Mouse (Mus musculus): Measurements from ENCODE around the gene Knop1. TPM values are rescaled to one million over a fixed set of nuclear protein-coding genes. Genes with fewer than 3 reads are reported as not detected.

Knop1 gene
- total and polyA plus RNA-seq, 3 experiments, result 28.1 to 60.9 (median 35.0) TPM

- H3K4me1 ChIP-seq (ENCODE audit: control insufficient read depth in 1 of 2, insufficient read depth in 2 of 2), result peaks cover 3 to 45% of the 10 kb centered on the region in 2 experiments; a peak in 3 of 4 replicates
- peak; percentile 67 for DNase-seq (ENCODE audit: extremely low read depth)
- H3K9me3 ChIP-seq (replicated peaks; ENCODE audit: low read length), result no peaks in the 10 kb centered on the region
- dilution Hi-C loops (cut with MboI; ENCODE audit: extremely low pct_ligation_motif_present, extremely low pct_unique_long_range_greater_than_20kb, low sequenced_read_pairs), result no loop called here
- H3K9ac ChIP-seq (ENCODE audit: insufficient read depth, low read depth), result no peak overlapping the region; the same call in 1 of the 2 replicates
- H3K27ac ChIP-seq (ENCODE audit: insufficient read depth, low read depth), result peak overlapping the region; percentile 79
- no peaks in the 10 kb centered on the region for H3K27me3 ChIP-seq (replicated peaks)
- H3K79me2 ChIP-seq (replicated peaks; ENCODE audit: control insufficient read depth, extremely low read depth, insufficient read depth, poor library complexity, severe bottlenecking), result no peaks in the 10 kb centered on the region
- peak overlapping the region; percentile 84 for H3K4me2 ChIP-seq (ENCODE audit: insufficient read depth, low read depth, poor library complexity, severe bottlenecking)
- in situ Hi-C loops (cut with MboI; ENCODE audit: low pct_ligation_motif_present, low pct_unique_long_range_greater_than_20kb, low sequenced_read_pairs), result no loop called here
- TF ChIP-seq EP300 (IDR thresholded peaks at IDR 0.05; ENCODE audit: low read length), result peak; percentile 35
- peak; percentile 38; the same call in 1 of the 2 replicates for TF ChIP-seq POLR2A (IDR thresholded peaks at IDR 0.05; ENCODE audit: low read depth, low read length)
- TF ChIP-seq TBP (conservative IDR thresholded peaks at IDR 0.05; ENCODE audit: low read depth, low read length), result no peak
- TF ChIP-seq ETS1 (conservative IDR thresholded peaks at IDR 0.05; ENCODE audit: low read depth, low read length), result peak; percentile 48; the same call in 1 of the 2 replicates
- peak; percentile 16; the same call in 1 of the 2 replicates for TF ChIP-seq BHLHE40 (IDR thresholded peaks at IDR 0.05; ENCODE audit: low read depth, low read length)
- TF ChIP-seq GABPA (IDR thresholded peaks at IDR 0.05; ENCODE audit: insufficient replicate concordance, low read depth, low read length), result no peak
- TF ChIP-seq MYC (IDR thresholded peaks at IDR 0.05; ENCODE audit: low read depth, low read length), result peak; percentile 65; the same call in 1 of the 2 replicates
- peak; percentile 14; the same call in 1 of the 2 replicates for TF ChIP-seq ZNF384 (IDR thresholded peaks at IDR 0.05; ENCODE audit: low read depth, low read length)
- TF ChIP-seq MEF2A (IDR thresholded peaks at IDR 0.05; ENCODE audit: borderline replicate concordance, low read depth, low read length), result peak; percentile 52; the same call in 1 of the 2 replicates
- peak; percentile 30; the same call in 1 of the 2 replicates for TF ChIP-seq IRF4 (IDR thresholded peaks at IDR 0.05; ENCODE audit: low read depth, low read length)
- 0 out of 2 replicates have a peak, but pooled peaks have one; percentile 10 for TF ChIP-seq TCF12 (IDR thresholded peaks at IDR 0.05; ENCODE audit: low read depth, low read length)
- TF ChIP-seq PAX5 (IDR thresholded peaks at IDR 0.05; ENCODE audit: low read length), result no peak
- no peak for TF ChIP-seq E2F4 (IDR thresholded peaks at IDR 0.05; ENCODE audit: insufficient replicate concordance, low read depth, low read length)
- TF ChIP-seq MXI1 (IDR thresholded peaks at IDR 0.05; ENCODE audit: low read depth, low read length), result no peak; the same call in 1 of the 2 replicates
- TF ChIP-seq ELF1 (IDR thresholded peaks at IDR 0.05; ENCODE audit: low read depth, low read length), result peak; percentile 63
- peaks cover 25 to 62% of the 10 kb centered on the region in 2 experiments for H3K36me3 ChIP-seq (replicated peaks in 1 of 2; ENCODE audit: control insufficient read depth in 1 of 2, insufficient read depth in 1 of 2, low read length in 1 of 2)
- peak overlapping the region in 1 of 3 experiments; percentile 34 for H3K4me3 ChIP-seq (replicated peaks in 1 of 3; ENCODE audit: low read depth in 2 of 3, low read length in 2 of 3, poor library complexity in 1 of 3)
Measured at GRCm38 (mm10) chr7:118798105-118798570, 57.9 kb downstream of the Knop1 start.

- Histone ChIP-seq H3K36me3 (replicated peaks in 1 of 2; ENCODE audit: control insufficient read depth in 1 of 2, insufficient read depth in 1 of 2, low read length in 1 of 2) (peaks cover 22 to 63% of the 10 kb centered on the region in 2 experiments), H3K79me2 (replicated peaks; ENCODE audit: control insufficient read depth, extremely low read depth, insufficient read depth, poor library complexity, severe bottlenecking) (no peaks in the 10 kb centered on the region), H3K27ac (ENCODE audit: insufficient read depth, low read depth) (peak overlapping the region; percentile 15; the same call in 1 of the 2 replicates), H3K4me1 (ENCODE audit: control insufficient read depth in 1 of 2, insufficient read depth in 2 of 2) (peaks cover 3 to 43% of the 10 kb centered on the region in 2 experiments; a peak in 3 of 4 replicates), H3K9me3 (replicated peaks; ENCODE audit: low read length) (no peaks in the 10 kb centered on the region), H3K4me2 (ENCODE audit: insufficient read depth, low read depth, poor library complexity, severe bottlenecking) (peak overlapping the region; percentile 1; the same call in 1 of the 2 replicates), H3K9ac (ENCODE audit: insufficient read depth, low read depth) (no peak overlapping the region), H3K4me3 (replicated peaks in 1 of 3; ENCODE audit: low read depth in 2 of 3, low read length in 2 of 3, poor library complexity in 1 of 3) (no peak overlapping the region), H3K27me3 (replicated peaks) (no peaks in the 10 kb centered on the region)
- TF ChIP-seq JUND (conservative IDR thresholded peaks at IDR 0.05; ENCODE audit: low read depth, low read length), result no peak
- TF ChIP-seq NELFE (IDR thresholded peaks at IDR 0.05; ENCODE audit: low read depth, low read length), result no peak
- TF ChIP-seq IRF4 (IDR thresholded peaks at IDR 0.05; ENCODE audit: low read depth, low read length), result no peak
- no peak for TF ChIP-seq MAX (IDR thresholded peaks at IDR 0.05; ENCODE audit: low read length)
- TF ChIP-seq CHD1 (IDR thresholded peaks at IDR 0.05; ENCODE audit: low read depth, low read length), result no peak
- TF ChIP-seq GABPA (IDR thresholded peaks at IDR 0.05; ENCODE audit: insufficient replicate concordance, low read depth, low read length), result no peak
- 0 out of 2 replicates have a peak, but pooled peaks have one; percentile 4 for TF ChIP-seq SIN3A (IDR thresholded peaks at IDR 0.05; ENCODE audit: low read length)
- peak; percentile 33; the same call in 1 of the 2 replicates for TF ChIP-seq ZNF384 (IDR thresholded peaks at IDR 0.05; ENCODE audit: low read depth, low read length)
- no peak for TF ChIP-seq RCOR1 (conservative IDR thresholded peaks at IDR 0.05; ENCODE audit: low read depth, low read length)
- no peak for TF ChIP-seq ZKSCAN1 (IDR thresholded peaks at IDR 0.05; ENCODE audit: borderline replicate concordance, low read depth, low read length)
- TF ChIP-seq HCFC1 (IDR thresholded peaks at IDR 0.05; ENCODE audit: low read depth, low read length), result no peak
- TF ChIP-seq JUN (IDR thresholded peaks at IDR 0.05; ENCODE audit: insufficient read depth, low read depth, low read length), result no peak
- peak; percentile 10 for DNase-seq (ENCODE audit: extremely low read depth)
- in situ Hi-C loops (cut with MboI; ENCODE audit: low pct_ligation_motif_present, low pct_unique_long_range_greater_than_20kb, low sequenced_read_pairs), result no loop called here
- dilution Hi-C loops (cut with MboI; ENCODE audit: extremely low pct_ligation_motif_present, extremely low pct_unique_long_range_greater_than_20kb, low sequenced_read_pairs), result no loop called here
Measured at GRCm38 (mm10) chr7:118797600-118797999, 58.5 kb downstream of the Knop1 start.
